Mouse (Mus musculus) adrenal gland (tissue): ENCODE results near the gene Me1.

ENCODE experiments used
- intact Hi-C: fragments of 180-260 bp; cut with DNase I; formaldehyde crosslinking; loops from one replicate; pipeline ENCODE4 v1.15.1; 2025

Gene Me1

GRCm38 (mm10) chr9:86710091-86710634 lies 14.4 kb upstream of the Me1 start:
- intact Hi-C loops: no loop called here

GRCm38 (mm10) chr9:86708921-86709320 lies 13.2 kb upstream of the Me1 start:
- intact Hi-C loops: no loop called here

DNA sequence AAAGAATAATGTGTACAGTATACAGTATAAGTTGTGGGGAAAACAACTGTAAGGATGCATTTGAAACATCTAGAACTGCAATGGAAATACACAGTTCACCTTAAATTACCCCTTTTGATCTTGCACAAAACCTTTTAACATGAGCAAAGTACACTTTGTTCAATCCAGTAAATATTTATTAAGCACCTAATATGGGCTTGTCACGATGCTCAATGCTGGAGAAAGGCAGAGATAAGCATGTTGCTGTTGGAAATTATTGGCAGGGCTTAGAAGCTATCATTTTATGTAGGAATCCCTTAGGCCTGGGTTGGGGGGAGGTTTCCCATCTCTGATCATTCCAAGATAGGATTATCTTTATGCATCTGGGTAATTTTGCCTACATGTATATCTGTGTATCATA lies 11.7 kb upstream of the Me1 start:
- intact Hi-C loops: no loop called here

- intact Hi-C loops: no loop called here
Measured at GRCm38 (mm10) chr9:86701844-86702243, 6.1 kb upstream of the Me1 start.

DNA sequence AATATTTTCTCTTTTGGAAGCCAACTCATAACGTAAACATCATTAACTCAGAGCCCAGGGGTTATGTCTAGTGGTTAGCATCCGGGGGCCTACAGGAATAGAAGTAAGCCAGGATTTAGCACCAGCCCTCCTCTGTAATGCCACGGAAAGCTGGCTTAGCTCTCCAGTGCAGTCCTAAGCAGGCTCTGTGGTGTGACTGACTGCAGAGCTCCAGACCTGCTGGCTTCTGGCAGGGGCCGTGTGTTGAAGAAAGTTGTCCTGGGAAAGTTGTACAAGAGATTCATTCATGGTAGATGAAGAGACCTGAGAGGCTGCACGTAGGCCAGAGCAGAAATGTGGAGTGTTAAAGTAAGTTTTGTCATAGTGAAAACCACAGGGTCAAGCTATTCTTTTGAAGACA lies 5.5 kb upstream of the Me1 start:
- intact Hi-C loops: no loop called here

- intact Hi-C loops: no loop called here
Measured at GRCm38 (mm10) chr9:86695199-86695817, 445 bp downstream of the Me1 start.

GRCm38 (mm10) chr9:86694644-86695043 lies 1.1 kb downstream of the Me1 start:
- intact Hi-C loops: loop anchor here (5.0 kb wide), 1 partner anchor 48 kb away; the partner anchor contains the start of gene Prss35

DNA sequence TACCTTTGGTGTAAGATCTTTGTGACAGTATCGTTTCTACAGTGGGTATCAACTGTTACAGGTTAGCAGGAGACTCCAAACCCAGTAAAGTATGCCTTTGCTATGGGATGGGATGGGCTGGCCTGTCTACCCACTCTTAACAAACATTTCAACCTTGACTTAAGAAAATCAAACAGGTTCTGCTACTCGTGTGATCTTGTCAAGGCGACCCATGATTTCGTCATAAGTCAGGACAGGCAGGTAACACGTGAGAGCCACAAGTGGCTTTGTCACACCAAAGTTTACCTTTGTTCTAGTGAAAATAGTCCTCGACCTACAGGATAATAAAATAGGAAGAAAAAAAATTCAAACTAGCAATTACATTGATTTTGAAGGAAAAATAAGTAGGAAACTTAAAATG lies 1.8 kb downstream of the Me1 start:
- intact Hi-C loops: loop anchor here (5.0 kb wide), 1 partner anchor 48 kb away; the partner anchor contains the start of gene Prss35

GRCm38 (mm10) chr9:86692676-86693075 lies 3.1 kb downstream of the Me1 start:
- intact Hi-C loops: loop anchor here (5.0 kb wide), 1 partner anchor 50 kb away; the partner anchor contains the start of gene Prss35

DNA sequence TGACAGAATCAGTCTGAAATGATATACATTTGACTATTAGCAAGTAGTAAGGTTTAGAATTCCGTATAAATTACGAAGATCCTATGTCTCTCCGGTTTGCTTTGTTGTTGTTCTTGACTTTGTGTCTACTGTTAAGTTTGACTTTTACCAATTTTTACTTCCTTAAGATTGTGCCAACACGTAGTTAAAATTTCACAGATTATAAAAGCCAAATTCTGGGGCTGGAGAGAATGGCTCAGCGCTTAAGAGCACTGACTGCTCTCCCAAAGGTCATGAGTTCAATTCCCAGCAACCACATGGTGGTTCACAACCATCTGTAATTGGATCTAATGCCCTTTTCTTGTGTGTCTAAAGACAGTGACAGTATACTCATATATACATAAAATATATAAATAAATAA lies 3.5 kb downstream of the Me1 start:
- intact Hi-C loops: loop anchor here (5.0 kb wide), 1 partner anchor 50 kb away; the partner anchor contains the start of gene Prss35

- intact Hi-C loops: loop anchor here (5.0 kb wide), 1 partner anchor 51 kb away; the partner anchor contains the start of gene Prss35
Measured at GRCm38 (mm10) chr9:86691101-86691500, 4.7 kb downstream of the Me1 start.

- intact Hi-C loops: no loop called here
Measured at GRCm38 (mm10) chr9:86683713-86684209, 12.0 kb downstream of the Me1 start.

- intact Hi-C loops: no loop called here
Measured at GRCm38 (mm10) chr9:86682844-86683243, 12.9 kb downstream of the Me1 start.

DNA sequence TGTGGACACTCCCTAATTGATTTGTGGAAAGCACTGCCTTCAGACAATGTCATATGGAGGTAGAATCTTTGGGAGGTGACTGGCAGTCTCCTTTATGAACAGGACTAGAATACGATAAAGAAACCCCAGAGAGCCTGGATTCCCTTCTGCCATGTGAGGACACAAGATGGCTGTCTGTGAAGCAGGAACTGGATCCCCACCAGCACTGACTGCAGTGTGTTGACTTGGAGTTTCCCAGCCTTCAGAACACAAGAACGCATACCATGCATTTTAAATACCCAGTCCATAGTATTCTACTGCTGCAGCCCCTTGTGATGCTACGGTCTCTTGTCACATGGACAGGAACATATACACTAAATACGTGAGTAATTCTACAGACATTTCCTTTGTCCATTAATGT lies 13.5 kb downstream of the Me1 start:
- intact Hi-C loops: no loop called here

- intact Hi-C loops: no loop called here
Measured at GRCm38 (mm10) chr9:86680431-86680830, 15.3 kb downstream of the Me1 start.

- intact Hi-C loops: no loop called here
Measured at GRCm38 (mm10) chr9:86679843-86680417, 15.8 kb downstream of the Me1 start.

DNA sequence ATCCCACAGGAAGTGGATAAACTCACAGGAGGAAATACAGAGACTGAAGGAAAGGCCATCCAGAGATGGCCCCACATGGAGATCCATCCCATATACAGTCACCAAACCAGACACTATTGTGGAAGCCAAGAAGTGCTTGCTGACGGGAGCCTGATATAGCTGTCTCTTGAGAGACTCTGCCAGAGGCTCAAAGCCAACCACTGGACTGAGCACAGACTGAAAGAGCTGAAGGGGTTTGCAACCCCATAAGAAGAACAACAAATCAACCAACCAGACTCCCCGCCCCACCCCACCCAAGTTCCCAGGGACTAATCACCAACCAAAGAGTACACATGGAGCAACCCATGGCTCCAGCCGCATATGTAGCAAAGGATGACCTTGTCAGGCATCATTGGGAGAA lies 19.5 kb downstream of the Me1 start:
- intact Hi-C loops: no loop called here

DNA sequence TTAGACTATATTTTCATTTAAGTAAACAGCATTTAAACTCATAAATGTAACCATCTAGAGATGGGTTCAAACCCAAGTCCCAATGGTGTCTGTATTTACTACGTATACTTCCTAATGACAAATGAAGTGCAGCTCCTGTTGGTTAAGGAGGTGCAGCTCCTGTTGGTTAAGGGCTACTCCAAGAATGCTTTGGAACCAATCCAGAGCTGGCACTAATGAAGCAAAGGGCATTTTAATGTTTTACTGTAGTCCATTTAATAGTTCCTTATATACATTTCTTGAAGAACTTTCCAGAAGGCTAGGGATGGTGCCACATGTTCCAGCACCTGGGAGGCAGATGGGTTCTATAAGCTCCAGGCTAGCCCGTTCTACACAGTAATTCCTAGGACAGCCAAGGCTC lies 20.3 kb downstream of the Me1 start:
- intact Hi-C loops: no loop called here

- intact Hi-C loops: no loop called here
Measured at GRCm38 (mm10) chr9:86672907-86673472, 22.8 kb downstream of the Me1 start.

- intact Hi-C loops: no loop called here
Measured at GRCm38 (mm10) chr9:86668590-86669252, 27.0 kb downstream of the Me1 start.

- intact Hi-C loops: no loop called here
Measured at GRCm38 (mm10) chr9:86667138-86667750, 28.5 kb downstream of the Me1 start.
